Mouse (Mus musculus): ENCODE data around the gene Zfp444. TPM values are rescaled to one million over a fixed set of nuclear protein-coding genes. Genes with fewer than 3 reads are reported as not detected.

Zfp444 gene
- total and polyA plus RNA-seq, 3 experiments, result 16.2 to 24.2 TPM; not detected in 1

DNA sequence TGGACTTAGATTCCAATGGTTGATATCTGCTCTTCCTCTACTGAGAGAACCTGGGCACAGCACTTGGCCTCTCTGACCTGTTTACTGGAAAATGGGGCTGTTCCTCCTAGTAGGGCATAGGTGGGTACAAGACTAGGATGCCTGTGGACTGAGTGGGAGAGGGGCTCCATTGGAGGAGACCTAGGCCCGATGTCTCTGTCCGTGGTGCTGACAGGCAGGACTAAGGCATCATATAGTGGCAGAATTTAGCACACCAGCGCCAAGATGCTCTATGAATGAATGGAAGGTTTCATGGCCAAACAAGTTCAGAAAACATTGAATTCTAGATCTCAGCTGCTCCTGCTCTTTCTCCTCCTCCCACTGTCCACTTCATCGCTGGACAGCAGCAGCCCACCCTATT lies 41.7 kb upstream of the Zfp444 start:
- TF ChIP-seq BHLHE40 (IDR thresholded peaks at IDR 0.05; ENCODE audit: borderline replicate concordance, low read depth, low read length) (no peak), EP300 (IDR thresholded peaks at IDR 0.05; ENCODE audit: low read depth in 1 of 2, low read length in 2 of 2) (no peak), POLR2AphosphoS5 (IDR thresholded peaks at IDR 0.05; ENCODE audit: borderline replicate concordance, low read depth, low read length) (no peak), CHD1 (IDR thresholded peaks at IDR 0.05; ENCODE audit: low read depth, low read length) (no peak), ZC3H11A (IDR thresholded peaks at IDR 0.05; ENCODE audit: low read depth, low read length) (no peak), MYC (IDR thresholded peaks at IDR 0.05; ENCODE audit: low read depth, low read length) (no peak), POLR2A (IDR thresholded peaks at IDR 0.05; ENCODE audit: control insufficient read depth in 1 of 2, insufficient read depth in 1 of 2, low read depth in 1 of 2, low read length in 2 of 2, poor library complexity in 1 of 2) (no peak), ETS1 (IDR thresholded peaks at IDR 0.05; ENCODE audit: low read depth, low read length) (no peak), E2F4 (IDR thresholded peaks at IDR 0.05; ENCODE audit: borderline replicate concordance, low read depth, low read length) (no peak), MYB (IDR thresholded peaks at IDR 0.05; ENCODE audit: low read depth, low read length) (no peak), CHD2 (IDR thresholded peaks at IDR 0.05; ENCODE audit: low read length) (no peak), NELFE (IDR thresholded peaks at IDR 0.05; ENCODE audit: low read depth, low read length) (no peak), SMC3 (IDR thresholded peaks at IDR 0.05; ENCODE audit: low read depth, low read length) (no peak), JUND (IDR thresholded peaks at IDR 0.05; ENCODE audit: low read depth, low read length) (no peak), TAL1 (IDR thresholded peaks at IDR 0.05; ENCODE audit: low read length) (no peak), ZMIZ1 (IDR thresholded peaks at IDR 0.05; ENCODE audit: low read depth, low read length) (no peak), CTCF (IDR thresholded peaks at IDR 0.05 in 2 of 3, conservative IDR thresholded peaks at IDR 0.05 in 1 of 3; ENCODE audit: control insufficient read depth in 1 of 3, insufficient read depth in 1 of 3, low read depth in 2 of 3, low read length in 3 of 3, poor library complexity in 1 of 3, severe bottlenecking in 1 of 3) (no peak), ELF1 (IDR thresholded peaks at IDR 0.05; ENCODE audit: low read depth, low read length) (no peak)
- Histone ChIP-seq H3K4me3 (ENCODE audit: control insufficient read depth in 1 of 2, insufficient read depth in 1 of 2, low read depth in 2 of 2, low read length in 2 of 2) (no peak overlapping the region), H3K27ac (ENCODE audit: control insufficient read depth, low read depth, low read length) (no peak overlapping the region), H3K36me3 (ENCODE audit: control insufficient read depth in 1 of 2, insufficient read depth in 2 of 2, low read length in 2 of 2) (no peaks in the 10 kb centered on the region), H3K9me3 (replicated peaks; ENCODE audit: insufficient read depth, low read length) (no peaks in the 10 kb centered on the region), H3K79me2 (ENCODE audit: control insufficient read depth, insufficient read depth, low read length, poor library complexity) (no peaks in the 10 kb centered on the region), H3K9ac (ENCODE audit: control insufficient read depth, low read depth, low read length, poor library complexity, severe bottlenecking) (no peak overlapping the region), H3K27me3 (ENCODE audit: control insufficient read depth in 1 of 2, insufficient read depth in 2 of 2, low read length in 2 of 2) (no peaks in the 10 kb centered on the region), H3K4me1 (ENCODE audit: control insufficient read depth in 1 of 2, insufficient read depth in 2 of 2, low read length in 2 of 2) (no peaks in the 10 kb centered on the region)
- peak; percentile 32 for DNase-seq (ENCODE audit: low read depth, low spot score)

- DNase-seq (ENCODE audit: low read depth, low spot score), result no peak
- H3K4me1 ChIP-seq (ENCODE audit: control insufficient read depth in 1 of 2, insufficient read depth in 2 of 2, low read length in 2 of 2), result no peaks in the 10 kb centered on the region
- H3K27me3 ChIP-seq (ENCODE audit: control insufficient read depth in 1 of 2, insufficient read depth in 2 of 2, low read length in 2 of 2), result no peaks in the 10 kb centered on the region
- no peaks in the 10 kb centered on the region for H3K79me2 ChIP-seq (ENCODE audit: control insufficient read depth, insufficient read depth, low read length, poor library complexity)
- H3K36me3 ChIP-seq (ENCODE audit: control insufficient read depth in 1 of 2, insufficient read depth in 2 of 2, low read length in 2 of 2), result no peaks in the 10 kb centered on the region
- H3K4me3 ChIP-seq (ENCODE audit: control insufficient read depth in 1 of 2, insufficient read depth in 1 of 2, low read depth in 2 of 2, low read length in 2 of 2), result no peak overlapping the region
- TF ChIP-seq MYB (IDR thresholded peaks at IDR 0.05; ENCODE audit: low read depth, low read length) (no peak), RCOR1 (IDR thresholded peaks at IDR 0.05; ENCODE audit: low read depth, low read length) (no peak), ZNF384 (IDR thresholded peaks at IDR 0.05; ENCODE audit: low read depth, low read length) (no peak), TBP (IDR thresholded peaks at IDR 0.05; ENCODE audit: low read depth, low read length) (no peak), NELFE (IDR thresholded peaks at IDR 0.05; ENCODE audit: low read depth, low read length) (no peak)
- H3K27ac ChIP-seq (ENCODE audit: control insufficient read depth, low read depth, low read length), result no peak overlapping the region
- H3K9ac ChIP-seq (ENCODE audit: control insufficient read depth, low read depth, low read length, poor library complexity, severe bottlenecking), result no peak overlapping the region
- no peaks in the 10 kb centered on the region for H3K9me3 ChIP-seq (replicated peaks; ENCODE audit: insufficient read depth, low read length)
Observed at GRCm38 (mm10) chr7:6132646-6133045, 39.4 kb upstream of the Zfp444 start.
